Mouse (Mus musculus) heart, adult 2 months (tissue): ENCODE measurements at regions not wholly inside any gene's neighbourhood (a gene's known extent, or its start where the extent isn't known, plus 50 kb on each side); places are given as distances from the start of the nearest gene placed in this dataset.

Source experiments
- CTCF ChIP-seq: fragments of 200-600 bp; IDR thresholded peaks from 2 replicates; pipeline ENCODE4 v1.8.1; 2022; ENCODE audit warnings: antibody characterized with exemption, mild to moderate bottlenecking, moderate library complexity
- EP300 ChIP-seq: fragments of 200-500 bp; IDR thresholded peaks from 2 replicates; pipeline ENCODE4 v1.6.1; 2011; ENCODE audit warnings: low read depth, low read length, control low read depth; ENCODE audit not compliant: insufficient read depth
- POLR2A ChIP-seq: fragments of 200-500 bp; IDR thresholded peaks from 2 replicates; pipeline ENCODE4 v1.6.1; 2011; ENCODE audit warnings: mild to moderate bottlenecking, low read depth, low read length, control low read depth; ENCODE audit not compliant: insufficient read depth

DNA sequence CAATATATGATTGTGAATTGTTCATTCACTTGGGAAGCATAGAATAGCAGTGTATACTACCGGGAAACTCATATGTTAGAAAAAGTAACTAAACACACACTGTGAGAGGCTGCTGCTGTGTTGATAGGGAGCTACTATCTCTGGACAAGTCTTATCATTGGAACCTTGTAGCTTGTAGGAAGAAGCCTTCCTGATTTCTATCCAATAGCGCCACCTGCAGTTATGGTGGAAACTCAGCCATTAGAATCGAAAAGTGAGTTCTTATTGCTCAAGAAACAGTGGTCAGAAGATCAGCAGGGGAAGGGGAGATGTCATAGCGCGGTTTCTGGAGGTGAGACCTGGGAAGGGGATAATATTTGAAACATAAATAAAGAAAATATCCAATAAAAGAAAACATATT, 1245.1 kb upstream of the Cdh6 start:
- TF ChIP-seq CTCF (peak; percentile 28), POLR2A (no peak), EP300 (no peak)
